Mouse (Mus musculus) forebrain, embryonic 12.5 days (tissue): ENCODE data around the gene Lrig1. TPM values are rescaled to one million over a fixed set of nuclear protein-coding genes. Genes with fewer than 3 reads are reported as not detected.

Source experiments
- ATAC-seq: fragments of 200-750 bp; cut with Nextera tagmentation; 2 replicates; pipeline ENCODE4 v1.8.0; 2017; ENCODE audit warnings: moderate TSS enrichment; ENCODE audit not compliant: low FRiP score
- H3K27ac ChIP-seq: fragments of 300-500 bp; sonication (generic); 2 replicates; pipeline ENCODE4 v1.5.1; 2016; ENCODE audit warnings: mild to moderate bottlenecking
- H3K27me3 ChIP-seq: fragments of 300-500 bp; sonication (generic); 2 replicates; pipeline ENCODE4 v1.6.1; 2016; ENCODE audit warnings: mild to moderate bottlenecking
- H3K36me3 ChIP-seq: fragments of 300-500 bp; sonication (generic); replicated peaks from 2 replicates; pipeline ENCODE4 v1.6.1; 2016; ENCODE audit warnings: mild to moderate bottlenecking
- H3K4me1 ChIP-seq: fragments of 300-500 bp; sonication (generic); 2 replicates; pipeline ENCODE4 v1.6.1; 2016
- H3K4me2 ChIP-seq: fragments of 300-500 bp; sonication (generic); 2 replicates; pipeline ENCODE4 v1.6.1; 2016; ENCODE audit warnings: mild to moderate bottlenecking, moderate library complexity
- H3K4me3 ChIP-seq: fragments of 300-500 bp; sonication (generic); replicated peaks from 2 replicates; pipeline ENCODE4 v1.5.1; 2016; ENCODE audit warnings: mild to moderate bottlenecking
- H3K9ac ChIP-seq: fragments of 300-500 bp; sonication (generic); 2 replicates; pipeline ENCODE4 v1.6.1; 2016; ENCODE audit warnings: mild to moderate bottlenecking
- H3K9me3 ChIP-seq: fragments of 300-500 bp; sonication (generic); 2 replicates; pipeline ENCODE4 v1.6.1; 2016
- WGBS: fragments of 180-500 bp; shearing (Covaris S2); methylation state at CpG from one replicate; pipeline ENCODE4 v1.1.7; 2016; 5-methylcytosine and 5-hydroxymethylcytosine counted together
- polyA plus RNA-seq: library from polyadenylated mRNA; unstranded; fragments of >200 nt; fragmentation: Nextera tagmentation; extraction: Ambion mirVana; gene quantifications from 2 replicates; pipeline ENCODE4 v1.2.1, GENCODE M21; 2016

Lrig1 gene
- polyA plus RNA-seq, 1 experiment from 2014 or later: 17.7 TPM

DNA sequence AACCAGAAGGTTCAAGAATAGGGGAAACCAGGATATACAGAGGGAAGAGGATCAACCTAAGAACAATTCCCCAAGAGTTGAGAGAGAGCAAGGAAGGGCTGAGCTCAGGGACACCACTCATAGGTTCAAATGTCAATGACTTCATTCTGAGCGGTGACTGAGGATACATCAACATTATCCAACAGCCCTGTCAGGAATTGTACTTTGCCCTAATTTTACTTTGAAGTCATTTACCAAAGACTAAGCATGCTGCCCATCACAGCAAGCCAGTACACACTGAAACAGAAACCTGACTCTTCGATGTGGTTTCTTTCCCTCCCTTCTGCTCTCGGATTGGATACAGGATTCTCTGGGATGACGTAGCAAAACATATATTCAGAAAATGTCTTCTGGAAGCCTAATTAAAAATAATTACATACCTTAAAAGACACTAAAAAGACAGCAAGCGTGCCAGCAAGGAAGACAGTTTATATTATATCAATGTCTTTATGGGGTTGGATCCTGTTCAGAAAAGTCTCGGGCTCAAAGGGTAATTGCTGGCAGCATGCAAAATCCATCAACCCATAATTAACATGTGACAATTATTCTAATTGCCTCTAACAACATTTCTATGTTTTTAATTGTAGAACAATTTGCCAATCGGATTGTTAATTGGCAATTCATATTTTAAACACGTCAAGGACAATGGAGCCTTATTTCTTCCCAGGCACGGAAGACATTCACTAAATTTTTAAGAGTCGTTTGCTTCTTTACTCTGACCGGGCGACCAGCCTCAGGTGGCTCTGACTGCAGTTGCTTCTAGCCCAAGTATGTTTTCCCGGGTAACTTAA lies 15.1 kb upstream of the Lrig1 start:
- Histone ChIP-seq H3K4me2 (peak overlapping the region; percentile 3; the same call in 1 of the 2 replicates), H3K4me1 (peaks cover 8% of the 10 kb centered on the region), H3K4me3 (no peak overlapping the region), H3K9me3 (no peaks in the 10 kb centered on the region), H3K27me3 (no peaks in the 10 kb centered on the region), H3K27ac (peak overlapping the region; percentile 37; the same call in 1 of the 2 replicates), H3K36me3 (no peaks in the 10 kb centered on the region), H3K9ac (no peak overlapping the region)
- 30% methylated on average over 13 of the region's 13 CpGs for WGBS
- ATAC-seq: peak; percentile 39; the same call in 1 of the 2 replicates

DNA sequence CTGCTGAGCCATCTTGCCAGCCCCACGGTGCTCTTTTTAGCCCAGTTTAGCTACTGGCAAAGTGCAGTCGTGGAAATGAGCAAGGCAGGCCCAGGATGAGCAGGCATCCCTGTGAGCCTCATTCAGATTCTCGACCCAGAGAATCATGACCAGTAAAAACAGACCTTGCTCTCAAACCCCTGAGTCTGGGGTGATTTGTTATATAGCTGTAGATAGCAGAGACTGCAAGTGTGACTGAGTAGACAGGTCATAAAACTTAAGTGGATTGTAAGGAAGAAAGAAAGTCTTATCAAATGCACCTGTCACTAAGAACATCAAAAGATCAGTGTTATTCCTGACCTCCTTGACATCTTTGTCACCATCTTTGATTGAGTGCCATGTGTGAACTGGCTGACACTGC lies 9.9 kb upstream of the Lrig1 start:
- Histone ChIP-seq H3K36me3 (no peaks in the 10 kb centered on the region), H3K4me1 (no peaks in the 10 kb centered on the region; the same call in 1 of the 2 replicates), H3K4me3 (no peak overlapping the region), H3K9ac (no peak overlapping the region), H3K27ac (no peak overlapping the region), H3K27me3 (0 out of 2 replicates have a peak, but pooled peaks cover 3% of the 10 kb centered on the region), H3K9me3 (no peaks in the 10 kb centered on the region), H3K4me2 (no peak overlapping the region)
- WGBS: 74% methylated on average over 3 of the region's 3 CpGs
- ATAC-seq: no peak

DNA sequence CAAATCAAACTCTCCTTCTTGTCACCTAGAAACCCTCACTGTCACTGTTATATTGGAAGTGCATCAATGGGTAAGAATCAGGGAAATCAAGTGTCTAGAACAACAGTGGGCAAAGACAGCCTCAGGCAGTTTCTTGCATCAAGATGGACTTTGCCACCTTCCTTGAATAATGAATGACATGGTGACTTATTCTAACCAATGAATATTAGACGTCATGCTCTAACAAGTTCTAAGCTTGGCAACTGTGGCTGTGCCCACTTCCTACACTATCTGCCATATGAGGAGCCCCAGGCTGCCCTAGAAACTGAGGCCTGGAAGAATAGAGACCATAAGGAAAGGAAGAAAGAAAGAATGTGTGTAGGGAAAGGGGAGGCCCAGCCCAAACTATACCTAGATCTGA lies 9.2 kb upstream of the Lrig1 start:
- ATAC-seq: no peak
- no peaks in the 10 kb centered on the region for H3K4me1 ChIP-seq
- no peaks in the 10 kb centered on the region for H3K9me3 ChIP-seq
- H3K36me3 ChIP-seq: no peaks in the 10 kb centered on the region
- H3K9ac ChIP-seq: no peak overlapping the region
- H3K4me3 ChIP-seq: no peak overlapping the region
- H3K4me2 ChIP-seq: no peak overlapping the region
- WGBS: 92% methylated on average over 1 of the region's 1 CpGs
- H3K27me3 ChIP-seq: 0 out of 2 replicates have a peak, but pooled peaks cover 3% of the 10 kb centered on the region
- no peak overlapping the region for H3K27ac ChIP-seq

DNA sequence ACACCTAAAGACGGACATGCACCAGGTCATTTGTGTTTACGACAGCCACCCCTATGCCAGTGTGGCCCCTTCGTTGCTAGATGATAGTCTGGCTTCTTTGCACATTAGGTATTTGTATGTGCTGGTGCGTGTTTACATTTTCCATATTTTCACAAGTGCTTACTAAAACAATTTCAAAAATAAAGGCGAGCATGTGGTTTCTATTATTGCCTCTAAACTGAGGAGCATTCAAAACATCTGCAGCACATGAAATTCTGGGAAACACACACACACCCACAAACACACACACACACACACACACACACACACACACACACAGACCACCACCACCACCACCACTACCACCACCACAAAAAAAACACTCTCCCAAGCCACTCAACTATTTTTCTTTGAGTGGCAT lies 7.3 kb upstream of the Lrig1 start:
- Histone ChIP-seq H3K4me3 (no peak overlapping the region), H3K4me1 (no peaks in the 10 kb centered on the region), H3K9ac (no peak overlapping the region), H3K4me2 (no peak overlapping the region), H3K27me3 (peaks cover 5% of the 10 kb centered on the region; the same call in 1 of the 2 replicates), H3K27ac (no peak overlapping the region), H3K36me3 (no peaks in the 10 kb centered on the region), H3K9me3 (no peaks in the 10 kb centered on the region)
- WGBS: 84% methylated on average over 5 of the region's 5 CpGs
- ATAC-seq: no peak

DNA sequence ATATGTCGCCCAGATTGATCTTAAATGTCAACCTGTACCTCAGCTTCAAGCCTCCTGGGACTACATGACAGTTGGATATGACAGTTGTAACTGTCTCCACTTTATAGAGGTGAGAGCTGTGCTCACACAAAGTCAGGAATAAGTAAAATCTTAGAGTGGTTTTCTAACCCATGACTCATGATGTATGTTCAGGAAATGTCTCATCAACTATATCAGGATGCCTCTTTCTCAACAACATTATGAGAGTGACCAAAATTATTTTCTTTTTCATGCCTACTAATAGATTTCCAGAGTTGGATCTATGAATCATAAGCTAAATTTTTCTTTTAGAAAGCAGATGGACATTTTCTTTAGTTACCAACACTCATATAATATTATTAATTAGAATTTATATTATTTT lies 6.0 kb upstream of the Lrig1 start:
- Histone ChIP-seq H3K27me3 (peaks cover 7% of the 10 kb centered on the region; the same call in 1 of the 2 replicates), H3K4me1 (peaks cover 10% of the 10 kb centered on the region), H3K9ac (no peak overlapping the region), H3K4me2 (no peak overlapping the region), H3K9me3 (no peaks in the 10 kb centered on the region), H3K36me3 (no peaks in the 10 kb centered on the region), H3K27ac (no peak overlapping the region), H3K4me3 (no peak overlapping the region)
- 55% methylated on average over 1 of the region's 1 CpGs for WGBS
- no peak for ATAC-seq

DNA sequence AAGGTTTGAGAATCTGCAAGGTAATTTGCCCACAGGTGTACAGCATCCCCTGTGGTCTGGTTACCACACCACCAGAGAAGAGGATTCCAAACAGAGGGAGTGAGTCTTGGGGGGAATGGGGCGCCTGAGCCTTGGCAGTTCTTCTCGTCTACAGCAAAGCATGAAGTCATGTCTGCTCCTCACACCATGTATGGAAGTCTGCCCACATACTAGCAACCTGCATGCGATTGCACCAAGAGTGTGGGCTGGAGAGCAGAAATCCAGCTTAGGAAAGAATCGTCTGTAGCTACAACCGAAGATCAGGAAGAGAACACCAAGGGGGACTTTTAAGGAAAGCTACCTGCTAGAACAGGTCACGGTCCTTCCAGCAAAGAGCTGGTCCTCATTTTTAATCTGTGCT lies 3.0 kb upstream of the Lrig1 start:
- Histone ChIP-seq H3K4me1 (peaks cover 26% of the 10 kb centered on the region), H3K9ac (no peak overlapping the region), H3K27ac (no peak overlapping the region), H3K36me3 (no peaks in the 10 kb centered on the region), H3K27me3 (peaks cover 4% of the 10 kb centered on the region; the same call in 1 of the 2 replicates), H3K4me2 (no peak overlapping the region), H3K9me3 (no peaks in the 10 kb centered on the region), H3K4me3 (no peak overlapping the region)
- no peak for ATAC-seq
- WGBS: 93% methylated on average over 6 of the region's 6 CpGs

DNA sequence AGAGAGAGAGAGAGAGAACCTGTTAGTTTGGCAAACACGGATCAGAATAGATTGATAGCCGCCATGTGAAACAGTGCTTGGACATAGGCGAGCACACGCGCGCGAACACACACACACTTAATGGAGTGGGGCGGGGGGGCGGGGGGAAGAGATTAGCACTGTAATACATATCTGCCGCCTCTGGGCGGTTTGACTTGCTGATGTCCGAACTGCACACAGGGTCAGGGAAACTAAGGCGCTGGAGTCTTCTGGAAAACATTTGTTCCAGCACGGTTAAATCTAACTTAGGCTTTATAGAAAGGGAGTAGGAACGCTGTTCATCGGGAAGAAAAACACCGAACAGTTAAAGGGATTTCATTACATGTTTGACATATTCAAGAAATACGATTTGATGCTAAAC lies 1.1 kb upstream of the Lrig1 start:
- Histone ChIP-seq H3K27ac (peak overlapping the region; percentile 54), H3K4me1 (peaks cover 45% of the 10 kb centered on the region), H3K27me3 (peaks cover 4% of the 10 kb centered on the region; the same call in 1 of the 2 replicates), H3K36me3 (no peaks in the 10 kb centered on the region), H3K9me3 (no peaks in the 10 kb centered on the region), H3K4me2 (peak overlapping the region; percentile 86), H3K4me3 (peak overlapping the region; percentile 85), H3K9ac (peak overlapping the region; percentile 34)
- 3% methylated on average over 18 of the region's 18 CpGs for WGBS
- no peak for ATAC-seq

DNA sequence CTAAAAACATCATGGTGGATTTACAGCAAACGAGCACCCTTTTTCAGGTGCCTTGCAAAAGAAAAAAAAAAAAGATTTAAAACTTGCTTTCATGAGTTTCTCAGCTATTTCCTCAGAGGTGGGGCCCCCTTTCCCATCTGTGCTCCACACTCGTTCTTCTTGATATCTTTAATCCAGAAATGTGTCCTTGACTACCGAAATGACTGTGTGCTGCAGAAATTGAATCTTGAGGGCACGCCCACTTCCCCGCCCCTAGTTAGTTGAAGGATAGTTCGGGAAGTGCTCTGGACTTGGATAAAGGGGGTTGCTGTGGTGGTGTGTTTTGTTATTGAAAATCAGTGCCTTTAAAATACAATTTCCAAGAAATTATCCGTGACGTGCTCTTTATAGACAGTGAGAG lies 654 bp upstream of the Lrig1 start:
- H3K27ac ChIP-seq: peak overlapping the region; percentile 54

DNA sequence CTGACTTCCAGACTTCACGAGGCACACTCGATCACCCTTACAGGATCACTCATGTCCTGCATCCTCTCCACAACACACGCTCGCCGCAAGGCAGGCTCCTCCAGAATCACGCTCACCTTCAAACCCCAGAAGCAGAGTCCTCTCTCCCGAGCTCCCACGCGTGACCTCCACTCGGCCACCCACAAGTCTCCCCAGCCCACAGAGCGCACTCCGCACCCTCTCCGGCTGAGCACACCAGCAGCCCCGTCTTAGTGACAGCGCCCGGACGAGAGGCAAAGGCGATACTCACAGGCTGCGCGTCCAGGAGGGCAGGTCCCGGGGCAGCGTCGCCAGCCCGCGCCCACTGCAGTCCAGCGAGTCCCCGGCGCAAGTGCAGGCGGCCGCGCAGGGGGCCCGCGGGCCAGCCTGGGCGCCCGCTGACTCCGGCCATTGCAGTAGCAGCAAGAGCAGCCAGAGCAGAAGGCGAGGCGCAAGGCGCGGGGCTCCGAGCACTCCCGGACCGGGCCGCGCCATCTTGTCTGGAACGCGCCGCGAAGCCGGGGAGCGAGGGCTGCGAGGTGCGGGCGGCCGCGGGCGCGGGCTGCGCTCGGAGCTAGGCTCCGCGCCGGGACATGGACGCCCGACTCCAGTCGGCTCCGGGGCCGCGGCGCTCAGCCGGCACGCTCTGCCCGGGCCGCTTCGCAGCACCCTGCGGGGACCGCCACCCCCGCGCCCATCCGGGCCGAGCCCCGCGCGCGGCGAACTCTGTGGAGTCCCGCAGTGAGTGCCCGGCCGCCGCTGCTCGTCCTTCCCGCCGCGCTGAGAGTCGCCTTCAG lies 578 bp downstream of the Lrig1 start:
- H3K9me3 ChIP-seq: no peaks in the 10 kb centered on the region
- WGBS: under 1% methylated on average over 84 of the region's 95 CpGs
- peak overlapping the region; percentile 94 for H3K27ac ChIP-seq
- peak; percentile 62 for ATAC-seq
- peaks cover 4% of the 10 kb centered on the region; the same call in 1 of the 2 replicates for H3K27me3 ChIP-seq
- H3K4me2 ChIP-seq: peak overlapping the region; percentile 86
- H3K9ac ChIP-seq: peak overlapping the region; percentile 98
- peaks cover 62% of the 10 kb centered on the region for H3K4me1 ChIP-seq
- H3K36me3 ChIP-seq: no peaks in the 10 kb centered on the region
- peak overlapping the region; percentile 85 for H3K4me3 ChIP-seq

More for the DNA sequence above, 654 bp upstream of the Lrig1 start:
- Histone ChIP-seq H3K4me1 (peaks cover 49% of the 10 kb centered on the region), H3K9ac (peak overlapping the region; percentile 34), H3K9me3 (no peaks in the 10 kb centered on the region), H3K4me2 (peak overlapping the region; percentile 86), H3K4me3 (peak overlapping the region; percentile 85), H3K36me3 (no peaks in the 10 kb centered on the region), H3K27me3 (peaks cover 4% of the 10 kb centered on the region; the same call in 1 of the 2 replicates)
- ATAC-seq: peak; percentile 24; the same call in 1 of the 2 replicates
- 1% methylated on average over 8 of the region's 8 CpGs for WGBS

DNA sequence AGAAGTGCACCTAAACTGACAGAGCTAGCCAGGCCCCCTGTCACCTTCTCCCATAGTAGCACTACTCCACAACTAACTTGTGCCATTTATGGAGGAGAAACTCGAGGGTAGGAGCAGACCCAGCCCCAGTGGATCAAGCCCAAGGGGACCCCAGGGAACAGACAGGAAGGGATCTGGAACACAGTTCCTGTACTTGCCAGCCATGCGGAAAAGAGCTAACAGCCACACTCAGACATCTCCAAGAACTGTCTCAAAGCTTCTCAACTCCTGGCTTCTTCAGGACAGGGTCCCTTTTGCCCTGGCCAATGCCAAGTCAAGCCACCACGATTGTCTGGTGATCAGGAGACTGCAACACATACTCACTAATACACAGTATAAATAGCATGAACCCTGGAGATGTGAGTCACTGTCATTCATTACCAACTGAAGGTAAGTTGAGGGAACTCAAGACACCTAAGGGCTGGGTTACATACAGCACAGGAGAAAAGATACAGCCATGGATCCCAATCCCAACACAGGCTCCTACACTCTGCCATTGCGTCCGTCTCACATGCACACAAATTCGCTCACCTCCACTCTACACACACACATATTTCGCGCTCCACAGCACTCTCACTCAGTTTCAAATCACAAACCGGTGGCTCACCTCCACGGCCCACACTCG lies 1.3 kb downstream of the Lrig1 start:
- peaks cover 4% of the 10 kb centered on the region; the same call in 1 of the 2 replicates for H3K27me3 ChIP-seq
- peaks cover 68% of the 10 kb centered on the region for H3K4me1 ChIP-seq
- 0 out of 2 replicates have a peak overlapping the region, but pooled peaks have one; percentile 94 for H3K27ac ChIP-seq
- H3K4me2 ChIP-seq: peak overlapping the region; percentile 86
- H3K9me3 ChIP-seq: no peaks in the 10 kb centered on the region
- H3K36me3 ChIP-seq: no peaks in the 10 kb centered on the region
- H3K9ac ChIP-seq: peak overlapping the region; percentile 98
- WGBS: 2% methylated on average over 11 of the region's 11 CpGs
- peak overlapping the region; percentile 85 for H3K4me3 ChIP-seq
- no peak for ATAC-seq

DNA sequence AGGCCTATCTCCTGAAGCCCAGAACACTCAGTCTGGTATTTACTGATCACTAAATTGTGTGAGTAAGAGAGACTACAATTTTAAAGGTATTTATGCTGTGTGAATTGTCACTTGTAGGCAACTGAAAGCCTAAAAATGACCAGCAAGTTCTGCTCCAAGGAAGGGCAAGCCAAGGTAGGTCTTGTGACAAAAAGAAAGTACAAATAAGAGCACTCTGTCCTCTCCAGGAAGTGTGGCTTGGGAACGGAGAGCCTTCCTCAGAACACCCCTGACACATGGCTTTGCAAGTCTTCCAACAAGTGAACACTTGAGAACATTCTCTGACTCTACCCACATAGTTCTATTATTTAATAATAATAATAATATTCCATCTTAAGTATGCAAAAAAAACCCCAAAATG lies 2.5 kb downstream of the Lrig1 start:
- Histone ChIP-seq H3K9me3 (no peaks in the 10 kb centered on the region), H3K4me1 (peaks cover 79% of the 10 kb centered on the region), H3K4me2 (peak overlapping the region; percentile 86), H3K36me3 (no peaks in the 10 kb centered on the region), H3K27me3 (0 out of 2 replicates have a peak, but pooled peaks cover 4% of the 10 kb centered on the region), H3K9ac (peak overlapping the region; percentile 26; the same call in 1 of the 2 replicates), H3K27ac (no peak overlapping the region), H3K4me3 (peak overlapping the region; percentile 85)
- no peak for ATAC-seq
- 35% methylated on average over 1 of the region's 1 CpGs for WGBS
